Mouse (Mus musculus): Measurements from ENCODE around the gene Nlgn2. TPM values are rescaled to one million over a fixed set of nuclear protein-coding genes. Genes with fewer than 3 reads are reported as not detected.
A peak's percentile ranks its signal among the peaks of the same experiment; 100 is the strongest.

Nlgn2 gene
- total and polyA plus RNA-seq, 3 experiments: 0.20 to 1.3 (median 1.1) TPM

GRCm38 (mm10) chr11:69871822-69872221 is 34.2 kb upstream of the Nlgn2 start:
- dilution Hi-C loops (cut with MboI; ENCODE audit: extremely low pct_ligation_motif_present, extremely low pct_unique_long_range_greater_than_20kb, low sequenced_read_pairs) (no loop called here), in situ Hi-C loops (cut with MboI; ENCODE audit: low pct_ligation_motif_present, low pct_unique_long_range_greater_than_20kb, low sequenced_read_pairs) (no loop called here)
- Histone ChIP-seq H3K9ac (ENCODE audit: insufficient read depth, low read depth) (no peak overlapping the region), H3K4me1 (ENCODE audit: control insufficient read depth in 1 of 2, insufficient read depth in 2 of 2) (peaks cover 4 to 46% of the 10 kb centered on the region in 2 experiments), H3K79me2 (replicated peaks; ENCODE audit: control insufficient read depth, extremely low read depth, insufficient read depth, poor library complexity, severe bottlenecking) (no peaks in the 10 kb centered on the region), H3K4me3 (replicated peaks in 1 of 3; ENCODE audit: low read depth in 2 of 3, low read length in 2 of 3, poor library complexity in 1 of 3) (no peak overlapping the region), H3K36me3 (replicated peaks in 1 of 2; ENCODE audit: control insufficient read depth in 1 of 2, insufficient read depth in 1 of 2, low read length in 1 of 2) (no peaks in the 10 kb centered on the region), H3K9me3 (replicated peaks; ENCODE audit: low read length) (no peaks in the 10 kb centered on the region), H3K27me3 (replicated peaks) (peaks cover 13% of the 10 kb centered on the region), H3K4me2 (ENCODE audit: insufficient read depth, low read depth, poor library complexity, severe bottlenecking) (no peak overlapping the region), H3K27ac (ENCODE audit: insufficient read depth, low read depth) (no peak overlapping the region)
- TF ChIP-seq PAX5 (IDR thresholded peaks at IDR 0.05; ENCODE audit: low read length): no peak
- TF ChIP-seq ETS1 (conservative IDR thresholded peaks at IDR 0.05; ENCODE audit: low read depth, low read length): peak; percentile 65
- peak; percentile 83; the same call in 1 of the 2 replicates for TF ChIP-seq TCF12 (IDR thresholded peaks at IDR 0.05; ENCODE audit: low read depth, low read length)
- no peak for TF ChIP-seq RAD21 (IDR thresholded peaks at IDR 0.05; ENCODE audit: low read depth, low read length)
- TF ChIP-seq JUN (IDR thresholded peaks at IDR 0.05; ENCODE audit: insufficient read depth, low read depth, low read length): peak; percentile 14; the same call in 1 of the 2 replicates
- TF ChIP-seq EP300 (IDR thresholded peaks at IDR 0.05; ENCODE audit: low read length): peak; percentile 74
- TF ChIP-seq NELFE (IDR thresholded peaks at IDR 0.05; ENCODE audit: low read depth, low read length): 0 out of 2 replicates have a peak, but pooled peaks have one; percentile 13
- peak; percentile 92 for TF ChIP-seq ZNF384 (IDR thresholded peaks at IDR 0.05; ENCODE audit: low read depth, low read length)
- peak; percentile 34; the same call in 1 of the 2 replicates for TF ChIP-seq BHLHE40 (IDR thresholded peaks at IDR 0.05; ENCODE audit: low read depth, low read length)
- TF ChIP-seq JUND (conservative IDR thresholded peaks at IDR 0.05; ENCODE audit: low read depth, low read length): peak; percentile 55; the same call in 1 of the 2 replicates
- peak; percentile 87 for TF ChIP-seq IRF4 (IDR thresholded peaks at IDR 0.05; ENCODE audit: low read depth, low read length)
- TF ChIP-seq CHD2 (IDR thresholded peaks at IDR 0.05; ENCODE audit: low read length): 0 out of 2 replicates have a peak, but pooled peaks have one; percentile 14
- TF ChIP-seq KAT2A (IDR thresholded peaks at IDR 0.05; ENCODE audit: insufficient replicate concordance, low read length): 0 out of 2 replicates have a peak, but pooled peaks have one; percentile 42
- no peak for TF ChIP-seq SIN3A (IDR thresholded peaks at IDR 0.05; ENCODE audit: low read length)
- 0 out of 2 replicates have a peak, but pooled peaks have one; percentile 21 for TF ChIP-seq TBP (conservative IDR thresholded peaks at IDR 0.05; ENCODE audit: low read depth, low read length)
- peak; percentile 86 for DNase-seq (ENCODE audit: extremely low read depth)

- TF ChIP-seq ZMIZ1 (IDR thresholded peaks at IDR 0.05; ENCODE audit: low read depth, low read length) (no peak), USF2 (conservative IDR thresholded peaks at IDR 0.05; ENCODE audit: low read depth, low read length) (no peak), ZC3H11A (IDR thresholded peaks at IDR 0.05; ENCODE audit: low read depth, low read length) (no peak), JUND (conservative IDR thresholded peaks at IDR 0.05; ENCODE audit: low read depth, low read length) (no peak), PAX5 (IDR thresholded peaks at IDR 0.05; ENCODE audit: low read length) (no peak), UBTF (IDR thresholded peaks at IDR 0.05; ENCODE audit: low read depth, low read length) (no peak), TCF12 (IDR thresholded peaks at IDR 0.05; ENCODE audit: low read depth, low read length) (no peak), HCFC1 (IDR thresholded peaks at IDR 0.05; ENCODE audit: low read depth, low read length) (no peak), ZKSCAN1 (IDR thresholded peaks at IDR 0.05; ENCODE audit: borderline replicate concordance, low read depth, low read length) (no peak)
- no peak overlapping the region for H3K4me2 ChIP-seq (ENCODE audit: insufficient read depth, low read depth, poor library complexity, severe bottlenecking)
- no peaks in the 10 kb centered on the region for H3K79me2 ChIP-seq (replicated peaks; ENCODE audit: control insufficient read depth, extremely low read depth, insufficient read depth, poor library complexity, severe bottlenecking)
- no peak overlapping the region for H3K9ac ChIP-seq (ENCODE audit: insufficient read depth, low read depth)
- dilution Hi-C loops (cut with MboI; ENCODE audit: extremely low pct_ligation_motif_present, extremely low pct_unique_long_range_greater_than_20kb, low sequenced_read_pairs): no loop called here
- no peak overlapping the region for H3K4me3 ChIP-seq (replicated peaks in 1 of 3; ENCODE audit: low read depth in 2 of 3, low read length in 2 of 3, poor library complexity in 1 of 3)
- H3K27ac ChIP-seq (ENCODE audit: insufficient read depth, low read depth): no peak overlapping the region
- peaks cover 4 to 32% of the 10 kb centered on the region in 2 experiments for H3K4me1 ChIP-seq (ENCODE audit: control insufficient read depth in 1 of 2, insufficient read depth in 2 of 2)
- in situ Hi-C loops (cut with MboI; ENCODE audit: low pct_ligation_motif_present, low pct_unique_long_range_greater_than_20kb, low sequenced_read_pairs): no loop called here
- no peaks in the 10 kb centered on the region for H3K9me3 ChIP-seq (replicated peaks; ENCODE audit: low read length)
- H3K36me3 ChIP-seq (replicated peaks in 1 of 2; ENCODE audit: control insufficient read depth in 1 of 2, insufficient read depth in 1 of 2, low read length in 1 of 2): no peaks in the 10 kb centered on the region
- peaks cover 13% of the 10 kb centered on the region for H3K27me3 ChIP-seq (replicated peaks)
- no peak for DNase-seq (ENCODE audit: extremely low read depth)
Observed at GRCm38 (mm10) chr11:69870289-69871069, 32.9 kb upstream of the Nlgn2 start.
